Mouse (Mus musculus) midbrain, embryonic 12.5 days (tissue): ENCODE data around the gene Spred3. TPM values are rescaled to one million over a fixed set of nuclear protein-coding genes. Genes with fewer than 3 reads are reported as not detected.
"Not testable (repeated sequence)": the region's sequence is repeated elsewhere in the genome, so short reads cannot be mapped to it uniquely, and the experiment has no call there.

Experiments used
- ATAC-seq: fragments of 200-750 bp; cut with Nextera tagmentation; 2 replicates; pipeline ENCODE4 v1.8.0; 2017; ENCODE audit warnings: low read depth, moderate TSS enrichment, moderate library complexity; ENCODE audit not compliant: low FRiP score
- H3K27ac ChIP-seq: fragments of 300-500 bp; sonication (generic); replicated peaks from 2 replicates; pipeline ENCODE4 v1.5.1; 2016; ENCODE audit warnings: mild to moderate bottlenecking
- H3K27me3 ChIP-seq: fragments of 300-500 bp; sonication (generic); 2 replicates; pipeline ENCODE4 v1.6.1; 2016; ENCODE audit warnings: mild to moderate bottlenecking
- H3K36me3 ChIP-seq: fragments of 300-500 bp; sonication (generic); 2 replicates; pipeline ENCODE4 v1.6.1; 2016
- H3K4me1 ChIP-seq: fragments of 300-500 bp; sonication (generic); 2 replicates; pipeline ENCODE4 v1.6.1; 2016
- H3K4me2 ChIP-seq: fragments of 300-500 bp; sonication (generic); replicated peaks from 2 replicates; pipeline ENCODE4 v1.6.1; 2016; ENCODE audit warnings: mild to moderate bottlenecking, moderate library complexity
- H3K4me3 ChIP-seq: fragments of 300-500 bp; sonication (generic); 2 replicates; pipeline ENCODE4 v1.5.1; 2016; ENCODE audit warnings: mild to moderate bottlenecking
- H3K9ac ChIP-seq: fragments of 300-500 bp; sonication (generic); replicated peaks from 2 replicates; pipeline ENCODE4 v1.6.1; 2016; ENCODE audit warnings: mild to moderate bottlenecking, moderate library complexity
- H3K9me3 ChIP-seq: fragments of 300-500 bp; sonication (generic); 2 replicates; pipeline ENCODE4 v1.6.1; 2016; ENCODE audit warnings: mild to moderate bottlenecking
- WGBS: fragments of 180-500 bp; shearing (Covaris S2); methylation state at CpG from one replicate; pipeline ENCODE4 v1.1.7; 2016; 5-methylcytosine and 5-hydroxymethylcytosine counted together
- polyA plus RNA-seq: library from polyadenylated mRNA; unstranded; fragments of >200 nt; fragmentation: Nextera tagmentation; extraction: Ambion mirVana; gene quantifications from 2 replicates; pipeline ENCODE4 v1.2.1, GENCODE M21; 2016

Gene Spred3
- polyA plus RNA-seq: 6.1 and 6.8 TPM in 2 replicates

- Histone ChIP-seq H3K27me3 (peaks cover 73% of the 10 kb centered on the region), H3K9ac (peak within 1 kb of the TSS; percentile 75), H3K27ac (peak within 1 kb of the TSS; percentile 83), H3K9me3 (no peaks in the 10 kb centered on the region), H3K4me2 (peak within 1 kb of the TSS; percentile 77), H3K4me1 (peaks cover 50% of the 10 kb centered on the region), H3K36me3 (peaks cover 20% of the 10 kb centered on the region), H3K4me3 (peak within 1 kb of the TSS; percentile 72)
- WGBS: under 1% methylated on average over 30 of the region's 30 CpGs
- ATAC-seq: peak; percentile 24; the same call in 1 of the 2 replicates
These were observed at the start of gene Spred3, which contains the start of gene Ggn for GRCm38 (mm10) chr7:29170066-29170754. TSS of gene Spred3 (minus strand) at chr7:29170411. TSS of gene Ggn (plus strand) at chr7:29170210.

DNA sequence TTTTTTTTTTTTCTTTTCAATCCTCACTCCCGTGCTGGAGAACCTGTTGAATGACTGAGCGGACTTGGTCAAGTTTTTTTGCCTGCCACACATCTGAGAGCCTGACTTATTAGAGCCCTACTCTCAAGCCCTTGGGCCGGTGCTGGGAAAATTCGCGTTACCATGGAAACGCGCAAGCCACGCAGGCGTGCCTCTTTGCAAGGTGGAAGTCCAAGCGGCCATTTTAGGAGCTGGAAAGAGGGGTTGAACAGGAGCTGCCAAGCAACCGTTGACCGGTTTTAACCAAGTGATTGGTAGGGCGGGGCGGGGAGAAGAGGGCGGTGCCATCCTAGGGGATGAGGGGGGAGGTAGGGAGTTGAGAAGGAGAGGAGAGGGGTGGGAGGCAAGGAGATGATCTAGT, 44.6 kb upstream of the Spred3 start:
- Histone ChIP-seq H3K9ac (no peak overlapping the region), H3K4me3 (no peak overlapping the region), H3K9me3 (peaks cover 10% of the 10 kb centered on the region), H3K4me1 (peaks cover 7% of the 10 kb centered on the region; the same call in 1 of the 2 replicates), H3K36me3 (no peaks in the 10 kb centered on the region), H3K27ac (no peak overlapping the region), H3K4me2 (no peak overlapping the region), H3K27me3 (peaks cover 21% of the 10 kb centered on the region)
- ATAC-seq: no peak
- WGBS: 45% methylated on average over 15 of the region's 15 CpGs

DNA sequence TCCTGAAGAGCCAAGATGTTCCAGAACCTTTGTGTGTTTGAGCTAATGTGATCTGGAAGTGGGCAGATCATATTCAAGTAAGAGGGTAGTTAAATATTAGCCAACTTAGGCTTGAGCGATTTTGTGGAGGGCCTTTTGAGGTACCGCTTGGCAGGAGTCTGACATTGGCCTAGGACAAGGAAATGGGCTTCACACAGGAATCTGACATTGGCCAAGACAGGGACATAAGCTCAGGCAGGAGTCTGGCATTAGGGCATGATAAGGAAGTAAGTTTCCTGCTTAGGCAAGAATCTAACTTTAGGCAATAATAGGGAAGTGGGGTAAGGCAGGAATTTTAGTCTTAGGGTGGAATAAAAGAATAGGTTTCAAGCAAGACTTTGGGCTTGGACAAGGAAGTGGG, 44.0 kb upstream of the Spred3 start:
- no peak overlapping the region for H3K9ac ChIP-seq
- no peak; the same call in 1 of the 2 replicates for ATAC-seq
- 68% methylated on average over 2 of the region's 2 CpGs for WGBS
- no peaks in the 10 kb centered on the region for H3K36me3 ChIP-seq
- H3K27ac ChIP-seq: no peak overlapping the region
- H3K4me1 ChIP-seq: peaks cover 7% of the 10 kb centered on the region; the same call in 1 of the 2 replicates
- peaks cover 4% of the 10 kb centered on the region; the same call in 1 of the 2 replicates for H3K9me3 ChIP-seq
- peaks cover 21% of the 10 kb centered on the region for H3K27me3 ChIP-seq
- no peak overlapping the region for H3K4me2 ChIP-seq
- no peak overlapping the region for H3K4me3 ChIP-seq

- Histone ChIP-seq H3K4me1 (peaks cover 7% of the 10 kb centered on the region; the same call in 1 of the 2 replicates), H3K9ac (no peak within 1 kb of the TSS), H3K27me3 (peaks cover 21% of the 10 kb centered on the region), H3K27ac (no peak within 1 kb of the TSS), H3K9me3 (0 out of 2 replicates have a peak, but pooled peaks cover 4% of the 10 kb centered on the region), H3K36me3 (no peaks in the 10 kb centered on the region), H3K4me2 (peak within 1 kb of the TSS; percentile 48), H3K4me3 (peak within 1 kb of the TSS; percentile 29)
- 1% methylated on average over 20 of the region's 20 CpGs for WGBS
- peak; percentile 81 for ATAC-seq
These were observed 43.5 kb upstream of the Spred3 start, which contains the start of gene Catsperg1 for GRCm38 (mm10) chr7:29213675-29214082. TSS of gene Catsperg1 (minus strand) at chr7:29214035.

- Histone ChIP-seq H3K4me3 (peak overlapping the region; percentile 29), H3K4me2 (peak overlapping the region; percentile 48), H3K27me3 (peaks cover 21% of the 10 kb centered on the region)
- H3K9me3 ChIP-seq, H3K4me1 ChIP-seq, ATAC-seq, H3K27ac ChIP-seq, H3K36me3 ChIP-seq, H3K9ac ChIP-seq: not testable (repeated sequence)
- 14% methylated on average over 40 of the region's 40 CpGs for WGBS
These were observed 42.8 kb upstream of the Spred3 start for GRCm38 (mm10) chr7:29212775-29213560.

GRCm38 (mm10) chr7:29212199-29212765, 42.1 kb upstream of the Spred3 start:
- Histone ChIP-seq H3K4me3 (no peak overlapping the region), H3K9ac (no peak overlapping the region), H3K27me3 (peaks cover 21% of the 10 kb centered on the region), H3K4me2 (peak overlapping the region; percentile 38), H3K9me3 (0 out of 2 replicates have a peak, but pooled peaks cover 4% of the 10 kb centered on the region), H3K27ac (no peak overlapping the region), H3K4me1 (peaks cover 7% of the 10 kb centered on the region; the same call in 1 of the 2 replicates), H3K36me3 (no peaks in the 10 kb centered on the region)
- WGBS: 14% methylated on average over 26 of the region's 26 CpGs
- no peak for ATAC-seq

DNA sequence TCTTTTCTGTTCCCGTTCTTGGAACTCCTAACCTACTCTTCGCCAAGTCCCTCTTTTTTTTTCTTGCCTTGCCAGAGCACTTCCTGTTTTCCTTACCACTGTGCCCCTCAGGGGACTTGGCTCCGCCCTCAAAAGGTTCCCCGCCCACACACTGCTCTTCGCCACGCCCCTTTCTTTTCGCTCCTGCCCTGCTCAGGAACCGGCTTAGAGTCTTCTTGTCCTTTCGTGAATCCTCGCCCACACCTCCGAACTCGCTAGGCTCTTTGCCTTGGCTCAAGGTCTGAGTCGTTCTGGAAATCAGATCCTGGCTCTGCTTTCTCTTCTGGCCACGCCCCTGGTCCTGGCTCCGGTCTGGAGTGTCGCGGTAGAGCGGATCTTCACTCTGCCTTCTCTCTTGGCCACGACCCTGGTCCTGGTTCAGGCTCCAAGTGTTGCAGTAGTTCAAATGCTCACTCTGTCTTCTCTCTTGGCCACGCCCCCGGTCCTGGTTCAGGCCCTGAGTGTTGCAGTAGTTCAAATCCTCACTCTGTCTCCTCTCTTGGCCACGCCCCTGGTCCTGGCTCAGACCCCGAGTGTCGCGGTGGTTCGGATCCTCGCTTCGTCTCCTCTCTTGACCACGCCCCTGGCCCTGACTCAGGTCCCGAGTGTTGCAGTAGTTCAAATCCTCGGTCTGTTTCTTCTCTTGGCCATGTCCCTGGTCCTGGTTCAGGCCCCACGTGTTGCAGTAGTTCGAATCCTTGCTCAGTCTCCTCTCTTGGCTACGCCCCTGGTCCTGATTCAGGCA, 41.4 kb upstream of the Spred3 start:
- H3K9ac ChIP-seq: no peak overlapping the region
- H3K9me3 ChIP-seq: no peaks in the 10 kb centered on the region
- 4% methylated on average over 34 of the region's 34 CpGs for WGBS
- peak overlapping the region; percentile 38 for H3K4me2 ChIP-seq
- ATAC-seq: no peak
- peak overlapping the region; percentile 28 for H3K4me3 ChIP-seq
- peaks cover 7% of the 10 kb centered on the region; the same call in 1 of the 2 replicates for H3K4me1 ChIP-seq
- peaks cover 21% of the 10 kb centered on the region for H3K27me3 ChIP-seq
- no peaks in the 10 kb centered on the region for H3K36me3 ChIP-seq
- no peak overlapping the region for H3K27ac ChIP-seq

- ATAC-seq, H3K36me3 ChIP-seq, H3K9me3 ChIP-seq, H3K4me1 ChIP-seq, H3K9ac ChIP-seq, H3K27ac ChIP-seq: not testable (repeated sequence)
- peak overlapping the region; percentile 28; the same call in 1 of the 2 replicates for H3K4me3 ChIP-seq
- H3K27me3 ChIP-seq: peaks cover 21% of the 10 kb centered on the region
- peak overlapping the region; percentile 38 for H3K4me2 ChIP-seq
- whole genome bisulfite sequencing: 35% methylated on average over 13 of the region's 15 CpGs
These were observed 40.8 kb upstream of the Spred3 start for GRCm38 (mm10) chr7:29211013-29211412.

- no peak for ATAC-seq
- WGBS: 88% methylated on average over 6 of the region's 6 CpGs
- Histone ChIP-seq H3K36me3 (no peaks in the 10 kb centered on the region), H3K9ac (no peak overlapping the region), H3K4me3 (no peak overlapping the region), H3K27me3 (no peaks in the 10 kb centered on the region), H3K4me1 (no peaks in the 10 kb centered on the region), H3K9me3 (no peaks in the 10 kb centered on the region), H3K4me2 (no peak overlapping the region), H3K27ac (no peak overlapping the region)
These were observed 32.4 kb upstream of the Spred3 start for GRCm38 (mm10) chr7:29202577-29202976.

DNA sequence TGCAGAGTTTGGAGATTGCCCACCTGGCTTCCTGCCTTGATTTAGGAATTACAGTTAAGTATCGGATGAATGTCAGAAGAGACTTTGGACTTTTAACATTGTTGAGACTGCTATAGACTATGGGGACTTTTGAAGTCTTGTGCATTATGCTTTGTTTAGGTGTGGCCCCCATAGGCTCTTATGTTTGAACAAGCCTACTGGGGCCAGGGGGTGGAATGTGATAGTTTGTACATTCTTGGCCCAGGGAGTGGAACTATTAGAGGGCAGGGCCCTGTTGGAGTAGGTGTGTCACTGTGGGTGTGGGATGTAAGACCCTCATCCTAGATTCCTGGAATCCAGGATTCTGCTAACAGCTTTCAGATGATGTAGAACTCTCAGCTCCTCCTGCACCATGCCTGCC, 24.0 kb upstream of the Spred3 start:
- not testable (repeated sequence) for H3K27me3 ChIP-seq, H3K9ac ChIP-seq, H3K4me2 ChIP-seq, H3K4me1 ChIP-seq, H3K36me3 ChIP-seq, H3K4me3 ChIP-seq, H3K27ac ChIP-seq, H3K9me3 ChIP-seq, ATAC-seq
- WGBS: 82% methylated on average over 1 of the region's 1 CpGs

DNA sequence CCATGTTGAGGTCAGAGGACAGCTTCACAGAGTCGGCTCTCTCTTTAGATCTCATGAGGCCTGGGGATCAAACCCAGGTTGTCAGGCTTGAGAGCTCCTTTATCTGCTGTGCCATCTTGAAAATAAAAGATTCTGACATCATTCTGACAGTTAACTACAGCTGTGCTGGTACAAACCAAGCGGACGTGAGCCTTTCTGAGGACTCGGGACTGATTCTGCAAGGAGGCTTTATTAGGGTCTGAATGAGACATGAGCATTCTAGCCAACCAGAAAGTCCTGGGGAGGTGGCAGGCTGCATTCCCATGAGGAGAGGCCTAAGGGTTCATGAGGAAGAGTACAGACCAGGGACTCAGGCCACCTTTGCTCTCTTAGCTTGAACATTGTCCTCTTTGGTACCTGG, 11.1 kb upstream of the Spred3 start:
- H3K27ac ChIP-seq, H3K9ac ChIP-seq, H3K36me3 ChIP-seq, H3K9me3 ChIP-seq, H3K27me3 ChIP-seq, ATAC-seq: not testable (repeated sequence)
- WGBS: 86% methylated on average over 4 of the region's 4 CpGs
- Histone ChIP-seq H3K4me1 (peaks cover 17% of the 10 kb centered on the region), H3K4me3 (0 out of 2 replicates have a peak overlapping the region, but pooled peaks have one; percentile 69), H3K4me2 (peak overlapping the region; percentile 85; the same call in 1 of the 2 replicates)
